Mouse (Mus musculus): ENCODE results near the gene Dnajc2.
"Not testable (repeated sequence)": the region's sequence is repeated elsewhere in the genome, so short reads cannot be mapped to it uniquely, and the experiment has no call there.

Dnajc2 gene

DNA sequence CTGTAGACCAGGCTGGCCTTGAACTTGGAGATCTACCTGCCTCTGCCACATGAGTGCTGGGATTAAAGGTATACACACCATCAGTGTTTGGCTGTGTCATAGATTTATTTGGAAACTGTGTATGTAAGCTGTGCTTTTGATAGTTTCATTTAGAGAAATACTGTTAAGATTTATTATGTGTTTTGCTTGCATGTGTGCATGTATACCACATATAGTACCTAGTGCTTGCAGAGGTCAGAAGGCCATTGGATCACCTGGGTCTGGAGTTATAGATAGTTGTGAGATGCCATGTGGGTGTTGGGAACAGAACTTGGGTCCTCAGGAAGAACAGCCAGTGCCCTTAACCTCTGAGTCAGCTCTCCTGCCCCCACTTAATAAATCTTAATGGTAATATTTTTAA is 40.4 kb downstream of the Dnajc2 start:
- in situ Hi-C loops (cut with MboI; ENCODE audit: low sequenced_read_pairs): no loop called here

DNA sequence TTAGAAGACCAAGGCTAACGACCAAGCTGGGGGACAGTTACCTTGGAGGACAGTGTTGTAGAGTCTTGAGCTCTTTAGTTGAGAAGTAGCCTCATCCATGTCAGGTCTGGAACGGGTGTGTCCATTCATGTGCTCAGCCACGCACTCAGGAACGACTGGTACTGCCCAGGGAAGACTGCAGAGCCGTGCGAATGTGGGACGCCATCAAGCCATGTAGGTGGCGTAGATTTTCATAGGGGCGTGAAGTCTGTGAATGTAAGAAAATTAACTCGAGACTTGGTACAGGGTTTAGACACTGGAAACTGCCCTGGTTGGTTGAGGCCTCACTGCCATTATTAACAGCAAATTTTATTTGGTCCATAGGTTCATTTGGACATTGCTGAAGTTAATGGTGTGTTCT is 41.4 kb downstream of the Dnajc2 start:
- in situ Hi-C loops (cut with MboI; ENCODE audit: low sequenced_read_pairs): no loop called here

DNA sequence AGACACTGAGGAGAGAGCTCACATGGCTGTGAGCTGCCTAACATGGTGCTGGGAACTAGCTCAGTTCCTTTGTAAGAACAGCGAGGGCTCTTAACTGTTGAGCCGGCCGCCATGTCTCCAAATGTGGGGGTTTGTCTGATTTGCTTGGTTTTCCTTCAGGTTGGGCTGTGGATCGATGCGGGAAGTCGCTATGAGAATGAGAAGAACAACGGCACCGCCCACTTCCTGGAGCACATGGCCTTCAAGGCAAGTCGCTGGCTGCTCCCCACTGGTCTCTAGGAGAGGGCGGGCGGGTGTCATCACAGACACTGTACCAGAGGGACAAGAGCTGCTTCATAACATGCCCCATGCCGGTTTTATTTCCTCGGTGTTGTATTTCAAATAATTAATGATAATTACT is 45.2 kb downstream of the Dnajc2 start:
- in situ Hi-C loops (cut with MboI; ENCODE audit: low sequenced_read_pairs): loop anchor here (5.0 kb wide), 1 partner anchor 88 kb away; no protein-coding TSS in a partner anchor

DNA sequence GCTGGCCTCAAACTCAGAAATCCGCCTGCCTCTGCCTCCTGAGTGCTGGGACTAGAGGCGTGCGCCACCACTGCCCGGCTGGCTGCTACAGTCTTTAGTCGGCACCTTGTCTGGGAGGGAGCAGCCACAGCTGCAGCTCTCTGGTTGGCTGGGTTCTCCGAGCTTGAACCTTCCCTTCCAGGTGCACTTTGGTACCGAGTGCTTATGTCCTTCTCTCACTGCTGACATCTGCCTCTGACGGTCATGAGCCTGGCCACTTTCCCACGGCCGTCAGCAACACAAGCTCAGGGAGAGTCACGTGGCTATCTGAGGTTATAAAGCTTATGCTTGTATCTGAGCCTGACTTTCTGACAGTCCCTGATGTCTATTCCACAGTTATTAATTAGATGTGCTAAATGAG is 45.9 kb downstream of the Dnajc2 start:
- in situ Hi-C loops (cut with MboI; ENCODE audit: low sequenced_read_pairs): loop anchor here (5.0 kb wide), 1 partner anchor 87 kb away; no protein-coding TSS in a partner anchor

DNA sequence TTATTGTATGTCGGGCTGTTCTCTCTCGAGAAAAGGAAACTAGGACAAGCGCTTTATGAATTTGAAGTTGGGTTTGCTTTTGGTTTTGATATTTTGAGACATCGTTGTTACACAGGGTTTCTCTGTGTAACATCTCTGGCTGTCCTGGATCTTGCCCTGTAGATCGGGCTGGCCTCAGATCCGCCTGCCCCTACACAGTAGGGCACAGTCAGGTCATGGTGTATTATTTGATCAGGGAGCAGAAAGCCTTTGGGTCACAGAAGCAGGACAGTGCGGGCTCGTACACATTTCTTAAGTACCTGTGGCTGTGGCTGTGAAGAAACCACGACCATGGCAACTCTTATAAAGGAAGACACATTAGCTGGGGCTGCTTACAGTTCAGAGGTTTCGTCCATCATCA is 47.4 kb downstream of the Dnajc2 start:
- in situ Hi-C loops (cut with MboI; ENCODE audit: low sequenced_read_pairs): loop anchor here (5.0 kb wide), 1 partner anchor 85 kb away; no protein-coding TSS in a partner anchor

DNA sequence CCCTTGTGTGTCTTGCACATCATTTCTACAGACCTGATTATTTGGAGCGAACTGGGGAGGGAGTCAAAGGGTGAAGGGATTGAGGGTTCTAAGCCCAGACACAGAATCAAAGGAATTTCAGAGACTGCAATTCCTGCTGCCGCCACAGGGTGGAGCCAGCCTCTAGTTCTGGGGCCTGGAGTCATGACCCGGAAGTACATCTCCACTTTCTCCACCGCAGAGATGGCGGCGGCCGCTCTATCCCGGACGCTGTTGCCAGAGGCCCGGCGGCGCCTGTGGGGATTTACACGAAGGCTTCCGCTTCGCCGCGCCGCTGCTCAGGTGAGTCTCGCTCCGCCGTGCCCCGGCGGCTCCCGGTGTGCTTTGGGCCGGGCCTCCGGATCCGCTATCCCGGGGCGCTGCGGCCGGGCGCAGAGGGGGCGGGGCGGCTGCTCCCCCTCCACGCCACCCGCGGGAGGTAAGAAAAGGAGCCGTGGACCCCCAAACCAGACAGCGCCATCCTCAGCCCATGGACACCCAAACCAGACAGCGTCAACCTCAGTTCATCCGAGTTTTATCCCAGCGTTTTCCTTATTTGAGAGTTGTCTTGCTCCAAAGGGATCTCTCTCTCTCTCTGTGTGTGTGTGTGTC is 48.0 kb downstream of the Dnajc2 start, which contains the start of gene Pmpcb:
Gene Pmpcb (plus strand): TSS at position 186 of the 630 bp plus-strand sequence.
- in situ Hi-C loops (cut with MboI; ENCODE audit: low sequenced_read_pairs): loop anchor here (5.0 kb wide), 1 partner anchor 85 kb away; no protein-coding TSS in a partner anchor

DNA sequence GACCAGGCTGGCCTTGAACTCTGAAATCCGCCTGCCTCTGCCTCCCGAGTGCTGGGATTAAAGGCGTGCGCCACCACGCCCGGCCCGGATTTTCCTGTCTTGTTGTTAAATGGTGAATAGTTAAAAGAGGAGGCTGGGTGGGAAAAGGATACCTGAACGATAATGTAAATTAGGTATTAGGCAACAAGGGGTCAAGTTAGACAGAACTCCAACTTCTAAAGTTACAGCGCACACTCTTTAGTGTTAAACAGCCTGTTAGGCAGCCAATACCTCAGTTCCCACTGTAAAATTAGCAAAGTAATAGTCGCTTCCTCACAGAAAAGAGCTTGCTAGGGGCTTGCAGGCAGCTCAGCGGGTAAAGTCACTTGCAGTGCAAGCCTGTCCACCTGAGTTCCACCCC is 49.0 kb downstream of the Dnajc2 start:
- in situ Hi-C loops (cut with MboI; ENCODE audit: low sequenced_read_pairs): loop anchor here (5.0 kb wide), 1 partner anchor 84 kb away; no protein-coding TSS in a partner anchor

DNA sequence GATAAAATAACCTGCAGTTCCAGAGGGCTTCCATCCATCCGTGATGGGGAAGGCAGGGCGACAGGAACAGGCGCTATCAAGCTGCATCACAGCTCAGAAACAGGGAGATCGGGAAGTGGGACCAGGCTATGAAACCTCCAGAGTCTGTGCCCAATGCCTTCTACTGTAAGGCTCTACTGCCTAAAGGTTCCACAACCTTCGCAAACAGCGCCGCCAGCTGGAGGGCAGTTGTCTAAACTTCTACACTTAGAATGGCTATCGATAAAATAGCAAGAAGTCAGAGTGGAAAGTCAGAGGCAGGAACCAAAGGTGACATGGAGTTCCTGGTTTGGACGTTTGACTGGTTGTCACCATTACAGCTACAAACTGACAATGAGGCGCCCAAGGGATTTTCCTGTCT is 49.5 kb downstream of the Dnajc2 start:
- in situ Hi-C loops (cut with MboI; ENCODE audit: low sequenced_read_pairs): loop anchor here (5.0 kb wide), 1 partner anchor 83 kb away; no protein-coding TSS in a partner anchor

DNA sequence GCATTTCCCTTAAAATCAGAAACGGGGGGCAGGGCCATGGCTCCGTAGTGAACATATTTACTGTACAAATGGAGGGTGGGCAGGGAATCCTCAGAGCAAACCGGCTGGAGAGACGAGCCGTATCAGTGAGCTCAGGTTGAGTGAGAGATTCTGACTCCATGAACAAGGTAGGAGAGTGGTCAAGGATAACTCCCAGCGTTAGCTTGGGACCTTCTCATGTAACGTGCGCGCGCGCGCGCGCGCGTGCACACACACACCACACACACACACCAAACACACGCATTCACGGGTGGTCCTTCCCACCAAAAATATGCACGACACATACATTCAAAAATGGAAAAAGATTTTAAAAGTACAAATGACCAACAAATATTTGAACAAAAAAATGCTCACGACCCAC is 50.0 kb downstream of the Dnajc2 start:
- in situ Hi-C loops (cut with MboI; ENCODE audit: low sequenced_read_pairs): loop anchor here (5.0 kb wide), 1 partner anchor 83 kb away; no protein-coding TSS in a partner anchor

DNA sequence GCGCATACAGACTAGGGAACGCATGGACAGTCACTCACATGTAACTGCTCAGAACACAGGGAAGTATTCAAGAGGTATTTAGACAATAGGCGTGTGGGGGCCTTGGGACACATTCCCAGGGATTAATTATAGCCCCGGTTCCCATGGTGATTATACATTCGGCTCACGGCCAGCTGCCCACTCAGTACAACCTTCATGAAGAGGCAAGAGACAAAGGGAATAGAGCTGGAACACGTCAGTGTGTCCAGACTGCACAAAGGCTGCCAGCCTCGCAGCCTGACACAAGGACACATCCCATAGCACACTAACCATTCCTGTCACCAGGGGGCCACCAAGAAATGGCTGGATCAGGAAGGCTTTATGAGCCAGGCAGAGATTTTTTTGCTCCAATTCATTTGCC is 52.1 kb downstream of the Dnajc2 start:
- in situ Hi-C loops (cut with MboI; ENCODE audit: low sequenced_read_pairs): no loop called here

DNA sequence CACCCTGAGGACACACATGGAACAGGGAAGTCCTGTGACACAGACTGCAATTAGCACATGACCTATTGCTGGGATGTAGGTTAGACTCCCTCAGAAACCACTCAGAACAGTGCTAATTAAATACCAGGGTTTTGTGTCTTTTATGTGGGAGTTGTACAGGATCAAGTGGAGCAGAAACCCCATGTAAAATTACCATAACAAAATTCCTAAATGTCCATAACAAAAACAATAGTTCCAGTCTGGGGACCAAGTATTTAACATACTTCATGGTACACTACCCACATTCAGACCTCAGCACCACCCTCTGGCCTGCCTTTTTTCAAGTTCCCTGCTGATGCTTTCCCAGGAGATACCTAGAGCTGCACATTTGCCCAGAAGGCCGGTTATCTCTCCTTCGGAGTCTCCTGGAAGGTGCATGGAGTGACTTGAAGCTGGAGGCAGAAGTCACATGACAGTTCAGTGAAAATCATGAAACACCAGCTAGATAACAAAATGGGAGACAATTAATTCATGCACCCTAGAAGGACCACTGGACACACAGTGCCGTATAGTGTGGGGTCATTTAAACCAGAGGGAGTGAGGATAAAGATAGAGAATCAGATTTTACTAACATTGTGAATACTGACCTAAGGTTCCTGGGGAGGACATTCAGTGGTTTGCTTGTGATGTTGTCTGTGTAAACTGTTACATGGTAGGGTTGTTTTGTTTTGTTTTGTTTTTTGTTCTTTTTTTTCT is 52.7 kb downstream of the Dnajc2 start:
- in situ Hi-C loops (cut with MboI; ENCODE audit: low sequenced_read_pairs): no loop called here

DNA sequence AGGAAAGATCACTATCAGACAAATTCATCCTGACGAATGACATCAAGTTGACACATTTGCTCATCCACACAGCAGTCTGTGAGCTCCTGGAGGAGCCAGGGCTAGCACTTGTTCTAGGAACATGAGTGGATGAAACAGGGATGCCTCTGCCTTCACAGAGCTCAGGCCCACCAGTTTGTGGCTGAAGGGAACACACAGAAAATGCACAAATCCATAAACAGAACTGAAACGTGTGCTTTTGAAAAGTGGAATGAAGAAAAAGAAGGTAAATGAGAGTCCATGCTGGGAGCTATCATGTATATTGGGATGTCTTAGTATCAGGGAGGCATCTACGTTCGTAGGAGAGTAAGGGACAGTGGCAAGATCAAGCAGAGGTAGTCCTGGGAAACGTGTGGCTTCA is 55.9 kb downstream of the Dnajc2 start:
- in situ Hi-C loops (cut with MboI; ENCODE audit: low sequenced_read_pairs): no loop called here

DNA sequence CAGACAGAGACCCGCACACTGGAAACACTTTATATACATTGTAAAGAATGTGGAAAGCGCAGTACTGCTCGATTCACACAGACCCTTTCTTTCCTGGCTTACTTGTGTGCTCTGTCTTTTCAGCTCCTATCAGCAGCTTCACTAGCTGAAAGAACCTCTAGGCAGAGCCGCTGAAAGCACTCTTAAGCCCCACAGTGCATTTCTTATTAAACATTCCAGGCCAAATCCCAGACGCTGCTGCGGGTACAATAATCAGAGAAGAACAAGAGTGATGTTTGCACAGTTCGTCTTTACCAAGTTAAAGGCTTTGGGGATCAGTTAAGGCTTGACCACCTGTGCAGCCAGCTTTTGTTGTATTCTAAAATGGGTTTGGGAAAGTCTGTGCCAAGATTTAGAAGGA is 60.2 kb downstream of the Dnajc2 start:
- in situ Hi-C loops (cut with MboI; ENCODE audit: low sequenced_read_pairs): no loop called here

DNA sequence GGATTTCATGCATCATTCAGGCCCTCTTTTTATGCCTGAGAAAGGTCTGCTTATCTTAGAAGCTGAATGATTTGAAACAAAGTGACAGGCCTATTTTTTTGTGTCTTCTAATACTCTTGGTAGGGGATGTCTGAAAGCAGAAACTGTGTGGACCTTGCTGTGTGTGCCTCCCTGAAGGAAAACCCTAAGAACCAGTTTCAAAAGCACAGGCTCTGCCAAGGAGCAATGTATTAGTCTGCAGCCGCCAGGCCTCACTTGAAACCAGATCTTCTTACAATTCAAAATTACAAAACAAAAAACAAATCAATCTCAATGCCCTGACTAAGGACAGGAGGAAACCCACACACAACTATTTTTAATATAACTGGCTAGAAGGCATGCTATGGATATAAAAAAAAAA is 60.6 kb downstream of the Dnajc2 start:
- in situ Hi-C loops (cut with MboI; ENCODE audit: low sequenced_read_pairs): no loop called here

DNA sequence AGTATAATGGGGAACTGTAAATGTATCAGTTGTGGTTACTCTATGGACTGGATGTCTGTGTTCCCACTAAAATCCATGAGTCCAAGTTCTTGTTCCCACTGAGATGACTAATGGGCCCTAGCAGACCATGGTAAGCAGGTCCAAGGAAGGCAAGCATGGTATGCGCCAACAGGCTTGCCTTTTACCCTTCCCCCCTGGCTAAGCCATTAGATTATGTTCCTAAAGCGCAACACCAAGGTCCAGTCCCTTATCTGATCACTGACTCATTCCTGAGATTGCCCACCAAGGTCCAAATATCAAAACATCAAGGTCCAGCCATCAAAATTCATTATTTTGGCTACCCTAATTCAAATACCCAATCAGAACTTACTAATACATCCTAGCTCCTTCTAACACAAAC is 65.8 kb downstream of the Dnajc2 start:
- in situ Hi-C loops (cut with MboI; ENCODE audit: low sequenced_read_pairs): no loop called here

DNA sequence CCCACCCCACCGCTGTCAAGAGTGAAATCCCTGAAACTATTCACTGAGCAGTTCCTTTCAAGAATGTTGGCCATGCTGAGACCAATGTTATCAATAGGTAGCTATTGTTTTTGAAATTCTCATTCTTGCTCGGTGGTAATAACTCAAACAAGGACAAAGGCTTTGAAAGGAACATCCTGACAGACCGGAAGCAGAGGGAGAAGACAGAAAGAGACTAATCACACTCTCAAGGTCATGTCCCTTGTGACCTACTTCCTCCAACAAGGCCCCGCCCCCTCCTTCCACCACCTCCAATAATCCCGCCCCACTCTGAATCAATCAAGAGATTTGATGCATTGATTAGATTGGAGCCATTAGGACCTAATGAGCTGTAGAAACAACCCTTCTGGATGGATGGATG is 66.5 kb downstream of the Dnajc2 start:
- in situ Hi-C loops (cut with MboI; ENCODE audit: low sequenced_read_pairs): no loop called here

DNA sequence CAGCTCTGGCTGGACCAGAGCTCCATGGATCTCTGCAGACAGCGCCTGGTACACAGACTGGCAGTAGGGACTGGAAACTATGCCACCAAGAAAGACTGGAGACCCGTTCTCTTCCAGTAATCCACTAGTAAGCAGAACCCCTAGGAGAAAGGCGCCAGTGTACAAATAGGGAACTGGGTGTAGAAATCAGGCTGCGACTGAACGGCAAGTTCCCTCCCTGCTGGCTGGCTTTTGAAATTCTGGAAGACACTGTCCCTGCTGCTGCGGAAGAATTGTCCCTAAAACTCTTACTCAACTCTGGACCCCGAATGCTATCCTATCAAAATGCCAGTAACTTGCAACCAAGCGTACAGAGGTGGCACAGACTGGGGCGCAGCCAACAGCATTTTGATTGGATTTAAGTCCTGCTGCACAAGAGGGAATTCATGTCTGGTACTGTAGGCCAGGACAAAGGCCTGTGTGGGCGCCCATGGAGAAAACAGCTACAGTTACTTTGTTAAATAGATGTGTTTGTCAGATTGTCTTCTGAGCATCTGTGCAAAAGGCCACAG is 67.8 kb downstream of the Dnajc2 start:
- in situ Hi-C loops (cut with MboI; ENCODE audit: low sequenced_read_pairs): no loop called here

DNA sequence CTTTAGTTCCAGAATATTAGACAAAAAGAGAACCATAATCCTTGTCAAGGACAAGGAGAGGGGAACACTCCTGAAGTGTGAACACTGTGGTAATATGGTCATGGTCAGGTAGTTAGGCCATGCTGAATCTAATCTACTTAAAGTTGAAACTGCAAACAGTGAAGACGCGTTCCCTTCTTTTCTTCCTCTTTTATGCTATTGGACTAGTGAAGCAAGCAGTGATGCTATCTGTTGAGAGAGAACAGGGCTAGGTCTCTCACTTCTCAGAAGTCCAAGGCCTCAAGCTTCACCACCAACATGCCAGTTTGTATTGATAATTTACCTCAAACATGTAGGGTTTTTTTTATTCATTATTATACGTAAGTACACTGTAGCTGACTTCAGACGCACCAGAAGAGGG is 70.6 kb downstream of the Dnajc2 start:
- in situ Hi-C loops (cut with MboI; ENCODE audit: low sequenced_read_pairs): no loop called here

DNA sequence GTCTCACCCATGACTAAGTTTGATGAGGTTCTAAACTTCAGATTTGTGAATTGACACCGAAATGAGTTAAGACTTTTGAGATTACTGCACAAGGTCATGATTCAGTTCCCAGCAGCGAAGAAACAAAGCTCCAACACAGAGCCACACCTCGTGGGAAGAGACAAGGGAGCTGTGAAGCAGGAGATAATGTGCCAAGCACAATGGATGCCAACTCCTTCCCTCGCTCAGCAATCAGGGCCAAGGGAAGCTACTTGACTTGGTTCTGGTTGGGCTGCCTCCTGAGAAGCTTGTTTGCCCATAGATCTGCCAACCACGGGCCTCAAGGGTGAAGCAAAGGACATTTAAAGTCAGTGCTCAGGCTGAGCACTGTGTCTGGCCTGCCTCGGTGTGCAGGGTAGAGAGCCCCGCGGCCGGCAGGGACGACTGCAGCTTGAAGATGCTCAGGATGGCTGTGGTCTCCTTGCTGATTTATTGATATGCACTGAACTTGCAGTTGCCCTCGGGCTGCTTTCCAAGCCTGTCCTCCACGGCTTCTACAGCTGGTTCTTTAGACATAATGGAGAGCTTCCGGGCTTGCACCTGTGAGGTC is 72.8 kb downstream of the Dnajc2 start:
- in situ Hi-C loops (cut with MboI; ENCODE audit: low sequenced_read_pairs): no loop called here

DNA sequence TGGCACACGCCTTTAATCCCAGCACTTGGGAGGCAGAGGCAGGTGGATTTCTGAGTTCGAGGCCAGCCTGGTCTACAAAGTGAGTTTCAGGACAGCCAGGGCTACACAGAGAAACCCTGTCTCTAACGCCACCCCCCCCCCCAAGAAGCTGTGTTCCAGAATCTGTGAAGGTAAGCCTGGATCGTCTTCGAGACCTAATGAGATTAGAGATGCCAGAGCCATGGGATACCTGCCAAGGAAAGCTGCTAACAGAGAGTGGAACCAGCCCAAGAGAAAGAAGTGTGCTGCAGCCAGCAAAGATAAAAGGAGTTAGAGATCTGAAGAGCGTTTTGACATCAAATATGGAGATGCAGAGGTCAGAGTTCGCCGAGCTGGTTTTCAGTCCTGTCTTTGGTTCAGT is 77.0 kb downstream of the Dnajc2 start:
- in situ Hi-C loops (cut with MboI; ENCODE audit: low sequenced_read_pairs): not testable (repeated sequence)

Data from CH12F3 (cell line).